Mouse (Mus musculus) MEL (cell line): ENCODE data around the gene Plcb1. TPM values are rescaled to one million over a fixed set of nuclear protein-coding genes. Genes with fewer than 3 reads are reported as not detected.

Source experiments
- DNase-seq: peaks from one replicate; pipeline ENCODE4 v3.0.0; 2011; ENCODE audit warnings: low read depth, low spot score
- H3K27ac ChIP-seq: 2 replicates; pipeline ENCODE4 v1.5.1; 2012; ENCODE audit warnings: low read depth, mild to moderate bottlenecking, control low read depth, low read length, moderate library complexity; ENCODE audit not compliant: control insufficient read depth
- H3K27me3 ChIP-seq, 2 experiments: fragments of 150-350 bp in 1 of 2; sonication (generic) in 1 of 2; 2 replicates each; pipeline ENCODE4 v1.6.1; 2012; ENCODE audit warnings: low read length in 2 of 2, mild to moderate bottlenecking in 2 of 2, improper control_type of control experiment in 1 of 2, moderate library complexity in 1 of 2; ENCODE audit not compliant: insufficient read depth in 2 of 2, control insufficient read depth in 1 of 2
- H3K36me3 ChIP-seq, 2 experiments: 2 replicates each; pipeline ENCODE4 v1.6.1; 2012 to 2014; ENCODE audit warnings: low read length in 2 of 2, improper control_type of control experiment in 1 of 2, inconsistent platforms in 1 of 2, mild to moderate bottlenecking in 1 of 2; ENCODE audit not compliant: insufficient read depth in 2 of 2, control insufficient read depth in 1 of 2
- H3K4me1 ChIP-seq, 2 experiments: fragments of 150-350 bp in 1 of 2; sonication (generic) in 1 of 2; 2 replicates each; pipeline ENCODE4 v1.6.1; 2012; ENCODE audit warnings: low read length in 2 of 2, improper control_type of control experiment in 1 of 2, mild to moderate bottlenecking in 1 of 2; ENCODE audit not compliant: insufficient read depth in 2 of 2, control insufficient read depth in 1 of 2
- H3K4me3 ChIP-seq, 2 experiments: fragments of 150-350 bp in 1 of 2; sonication (generic) in 1 of 2; 2 replicates each; pipeline ENCODE4 v1.5.1; 2012; ENCODE audit warnings: low read depth in 2 of 2, low read length in 2 of 2, mild to moderate bottlenecking in 2 of 2, moderate library complexity in 2 of 2, control low read depth in 1 of 2, improper control_type of control experiment in 1 of 2; ENCODE audit not compliant: control insufficient read depth in 1 of 2, insufficient read depth in 1 of 2
- H3K79me2 ChIP-seq: 2 replicates; pipeline ENCODE4 v1.6.1; 2012; ENCODE audit warnings: mild to moderate bottlenecking, low read length, moderate library complexity; ENCODE audit not compliant: control insufficient read depth, poor library complexity, insufficient read depth
- H3K9ac ChIP-seq: 2 replicates; pipeline ENCODE4 v1.6.1; 2012; ENCODE audit warnings: low read depth, mild to moderate bottlenecking, control low read depth, low read length, moderate library complexity; ENCODE audit not compliant: control insufficient read depth, poor library complexity, severe bottlenecking
- H3K9me3 ChIP-seq: fragments of 150-350 bp; sonication (generic); replicated peaks from 2 replicates; pipeline ENCODE4 v1.6.1; 2012; ENCODE audit warnings: mild to moderate bottlenecking, low read length, improper control_type of control experiment, moderate library complexity; ENCODE audit not compliant: insufficient read depth
- BHLHE40 ChIP-seq: IDR thresholded peaks from 2 replicates; pipeline ENCODE4 v1.6.1; 2012; ENCODE audit warnings: low read depth, mild to moderate bottlenecking, inconsistent platforms, low read length, improper control_type of control experiment, borderline replicate concordance
- CHD1 ChIP-seq: IDR thresholded peaks from 2 replicates; pipeline ENCODE4 v1.6.1; 2012; ENCODE audit warnings: low read depth, mild to moderate bottlenecking, inconsistent platforms, low read length, improper control_type of control experiment
- CHD2 ChIP-seq: IDR thresholded peaks from 2 replicates; pipeline ENCODE4 v1.6.1; 2011; ENCODE audit warnings: low read length, improper control_type of control experiment
- CTCF ChIP-seq, 3 experiments: IDR thresholded peaks in 2 of 3; conservative IDR thresholded peaks in 1 of 3; 2 replicates each; pipeline ENCODE4 v1.5.1; 2011 to 2012; ENCODE audit warnings: low read length in 3 of 3, low read depth in 2 of 3, mild to moderate bottlenecking in 2 of 3, improper control_type of control experiment in 1 of 3, inconsistent platforms in 1 of 3, mixed read lengths in 1 of 3, moderate library complexity in 1 of 3; ENCODE audit not compliant: control insufficient read depth in 1 of 3, insufficient read depth in 1 of 3, poor library complexity in 1 of 3, severe bottlenecking in 1 of 3
- E2F4 ChIP-seq: IDR thresholded peaks from 2 replicates; pipeline ENCODE4 v1.6.1; 2011; ENCODE audit warnings: low read depth, low read length, improper control_type of control experiment, borderline replicate concordance
- ELF1 ChIP-seq: IDR thresholded peaks from 2 replicates; pipeline ENCODE4 v1.6.1; 2014; ENCODE audit warnings: low read depth, mild to moderate bottlenecking, inconsistent platforms, low read length, improper control_type of control experiment, moderate library complexity
- ETS1 ChIP-seq: IDR thresholded peaks from 2 replicates; pipeline ENCODE4 v1.6.1; 2012; ENCODE audit warnings: low read depth, mild to moderate bottlenecking, inconsistent platforms, low read length, improper control_type of control experiment, moderate library complexity
- HCFC1 ChIP-seq: IDR thresholded peaks from 2 replicates; pipeline ENCODE4 v1.6.1; 2012; ENCODE audit warnings: low read depth, mild to moderate bottlenecking, inconsistent platforms, low read length, improper control_type of control experiment, moderate library complexity
- MAZ ChIP-seq: IDR thresholded peaks from 2 replicates; pipeline ENCODE4 v1.6.1; 2012; ENCODE audit warnings: low read depth, mild to moderate bottlenecking, inconsistent platforms, low read length, improper control_type of control experiment
- MEF2A ChIP-seq: IDR thresholded peaks from 2 replicates; pipeline ENCODE4 v1.6.1; 2014; ENCODE audit warnings: low read depth, mild to moderate bottlenecking, inconsistent platforms, low read length, improper control_type of control experiment; ENCODE audit not compliant: poor library complexity, insufficient replicate concordance, severe bottlenecking; ENCODE audit errors: extremely low read depth
- MXI1 ChIP-seq: IDR thresholded peaks from 2 replicates; pipeline ENCODE4 v1.6.1; 2011; ENCODE audit warnings: mild to moderate bottlenecking, low read depth, low read length, improper control_type of control experiment
- MYB ChIP-seq: IDR thresholded peaks from 2 replicates; pipeline ENCODE4 v1.6.1; 2011; ENCODE audit warnings: mild to moderate bottlenecking, low read depth, low read length, improper control_type of control experiment
- MYC ChIP-seq: IDR thresholded peaks from 2 replicates; pipeline ENCODE4 v1.6.1; 2011; ENCODE audit warnings: low read depth, mild to moderate bottlenecking, low read length, improper control_type of control experiment, moderate library complexity
- NELFE ChIP-seq: IDR thresholded peaks from 2 replicates; pipeline ENCODE4 v1.6.1; 2011; ENCODE audit warnings: low read depth, low read length, improper control_type of control experiment
- NRF1 ChIP-seq: IDR thresholded peaks from 2 replicates; pipeline ENCODE4 v1.6.1; 2014; ENCODE audit warnings: low read depth, mild to moderate bottlenecking, inconsistent platforms, low read length, improper control_type of control experiment, moderate library complexity; ENCODE audit not compliant: poor library complexity, insufficient read depth, severe bottlenecking
- POLR2A ChIP-seq, 2 experiments: IDR thresholded peaks; 2 replicates each; pipeline ENCODE4 v1.6.1; 2011 to 2012; ENCODE audit warnings: low read length in 2 of 2, mild to moderate bottlenecking in 2 of 2, control low read depth in 1 of 2, improper control_type of control experiment in 1 of 2, low read depth in 1 of 2, moderate library complexity in 1 of 2; ENCODE audit not compliant: control insufficient read depth in 1 of 2, insufficient read depth in 1 of 2, poor library complexity in 1 of 2
- POLR2AphosphoS2 ChIP-seq: IDR thresholded peaks from 2 replicates; pipeline ENCODE4 v1.6.1; 2011; ENCODE audit warnings: low read length, improper control_type of control experiment
- POLR2AphosphoS5 ChIP-seq: IDR thresholded peaks from 2 replicates; pipeline ENCODE4 v1.6.1; 2012; ENCODE audit warnings: low read depth, borderline replicate concordance, mild to moderate bottlenecking, inconsistent platforms, low read length, moderate library complexity, mixed read lengths
- RCOR1 ChIP-seq: IDR thresholded peaks from 2 replicates; pipeline ENCODE4 v1.6.1; 2012; ENCODE audit warnings: low read depth, mild to moderate bottlenecking, inconsistent platforms, low read length, improper control_type of control experiment
- SIN3A ChIP-seq: IDR thresholded peaks from 2 replicates; pipeline ENCODE4 v1.6.1; 2012; ENCODE audit warnings: low read length, improper control_type of control experiment, inconsistent platforms
- SMC3 ChIP-seq: IDR thresholded peaks from 2 replicates; pipeline ENCODE4 v1.6.1; 2011; ENCODE audit warnings: low read depth, low read length, improper control_type of control experiment
- TAL1 ChIP-seq: IDR thresholded peaks from 2 replicates; pipeline ENCODE4 v1.6.1; 2012; ENCODE audit warnings: mild to moderate bottlenecking, inconsistent platforms, low read length, moderate library complexity, mixed read lengths
- UBTF ChIP-seq: IDR thresholded peaks from 2 replicates; pipeline ENCODE4 v1.6.1; 2012; ENCODE audit warnings: low read depth, mild to moderate bottlenecking, inconsistent platforms, low read length, improper control_type of control experiment, moderate library complexity, borderline replicate concordance; ENCODE audit not compliant: insufficient read depth
- USF1 ChIP-seq: IDR thresholded peaks from 2 replicates; pipeline ENCODE4 v1.6.1; 2014; ENCODE audit warnings: low read depth, mild to moderate bottlenecking, inconsistent platforms, low read length, improper control_type of control experiment, moderate library complexity
- USF2 ChIP-seq, 2 experiments: IDR thresholded peaks; 2 replicates each; pipeline ENCODE4 v1.6.1; 2011 to 2012; ENCODE audit warnings: improper control_type of control experiment in 2 of 2, low read length in 2 of 2, borderline replicate concordance in 1 of 2, inconsistent platforms in 1 of 2, low read depth in 1 of 2, mild to moderate bottlenecking in 1 of 2; ENCODE audit not compliant: insufficient read depth in 1 of 2
- ZKSCAN1 ChIP-seq: IDR thresholded peaks from 2 replicates; pipeline ENCODE4 v1.6.1; 2012; ENCODE audit warnings: low read depth, mild to moderate bottlenecking, inconsistent platforms, low read length, improper control_type of control experiment, moderate library complexity
- ZMIZ1 ChIP-seq: IDR thresholded peaks from 2 replicates; pipeline ENCODE4 v1.6.1; 2012; ENCODE audit warnings: low read depth, mild to moderate bottlenecking, inconsistent platforms, low read length, improper control_type of control experiment, moderate library complexity
- ZNF384 ChIP-seq: IDR thresholded peaks from 2 replicates; pipeline ENCODE4 v1.6.1; 2012; ENCODE audit warnings: low read depth, mild to moderate bottlenecking, inconsistent platforms, low read length, improper control_type of control experiment
- polyA plus RNA-seq, 2 experiments: library from polyadenylated mRNA; stranded (reverse) in 1 of 2; unstranded in 1 of 2; fragments of >175 nt in 1 of 2; fragments of >200 nt in 1 of 2; gene quantifications; 2 replicates each; pipeline versions ENCODE4 v1.2.1 to v1.2.4; 2012; ENCODE audit warnings: low replicate concordance in 2 of 2, low read depth in 1 of 2; ENCODE audit not compliant: insufficient read length in 2 of 2, insufficient read depth in 1 of 2, missing spikeins in 1 of 2
- total RNA-seq: library from RNA; depleted of rRNA; stranded (reverse); fragments of 300-350 nt; gene quantifications from 2 replicates; pipeline ENCODE4 v1.2.3, GENCODE M21; 2012

The Plcb1 gene
- total and polyA plus RNA-seq, 3 experiments, result not detected

- no peak for TF ChIP-seq ZMIZ1
These were observed 29.8 kb upstream of the Plcb1 start (continued) for GRCm38 (mm10) chr2:134756086-134756485.

GRCm38 (mm10) chr2:134761029-134761428 lies 24.8 kb upstream of the Plcb1 start:
- no peak for DNase-seq
- H3K9ac ChIP-seq, result no peak overlapping the region
- peaks cover 0 to 4% of the 10 kb centered on the region in 2 experiments; a peak in 2 of 4 replicates for H3K36me3 ChIP-seq
- no peak for TF ChIP-seq SIN3A
- no peak for TF ChIP-seq MEF2A
- TF ChIP-seq ZMIZ1, result no peak
- TF ChIP-seq MAZ, result no peak
- no peak for TF ChIP-seq ELF1
- no peak for TF ChIP-seq USF2 (IDR thresholded peaks at IDR 0.05; ENCODE audit: borderline replicate concordance in 1 of 2, insufficient read depth in 1 of 2, low read depth in 1 of 2, low read length in 2 of 2)
- no peak for TF ChIP-seq NELFE
- TF ChIP-seq SMC3, result no peak
- TF ChIP-seq CHD1, result no peak
- TF ChIP-seq POLR2A (IDR thresholded peaks at IDR 0.05; ENCODE audit: control insufficient read depth in 1 of 2, insufficient read depth in 1 of 2, low read depth in 1 of 2, low read length in 2 of 2, poor library complexity in 1 of 2), result no peak
- TF ChIP-seq NRF1, result no peak
- TF ChIP-seq POLR2AphosphoS5, result no peak
- TF ChIP-seq MXI1, result no peak
- no peak for TF ChIP-seq TAL1
- no peak for TF ChIP-seq HCFC1
- TF ChIP-seq RCOR1, result no peak
- TF ChIP-seq POLR2AphosphoS2, result no peak
- TF ChIP-seq ETS1, result no peak
- no peak for TF ChIP-seq ZNF384
- no peak overlapping the region for H3K27ac ChIP-seq
- H3K79me2 ChIP-seq, result no peaks in the 10 kb centered on the region
- H3K4me1 ChIP-seq, result peaks cover 3 to 8% of the 10 kb centered on the region in 2 experiments; a peak in 2 of 4 replicates
- no peaks in the 10 kb centered on the region for H3K27me3 ChIP-seq
- H3K9me3 ChIP-seq, result no peaks in the 10 kb centered on the region
- no peak overlapping the region for H3K4me3 ChIP-seq

GRCm38 (mm10) chr2:134763406-134763990 lies 22.4 kb upstream of the Plcb1 start:
- Histone ChIP-seq H3K79me2 (no peaks in the 10 kb centered on the region), H3K4me3 (no peak overlapping the region), H3K36me3 (no peaks in the 10 kb centered on the region), H3K27ac (no peak overlapping the region), H3K9me3 (no peaks in the 10 kb centered on the region), H3K4me1 (no peaks in the 10 kb centered on the region), H3K27me3 (no peaks in the 10 kb centered on the region), H3K9ac (no peak overlapping the region)
- TF ChIP-seq POLR2AphosphoS2 (no peak), MYC (no peak), UBTF (no peak), POLR2A (IDR thresholded peaks at IDR 0.05; ENCODE audit: control insufficient read depth in 1 of 2, insufficient read depth in 1 of 2, low read depth in 1 of 2, low read length in 2 of 2, poor library complexity in 1 of 2) (no peak), HCFC1 (no peak), BHLHE40 (no peak), CHD2 (no peak), TAL1 (no peak), E2F4 (no peak), MYB (no peak), POLR2AphosphoS5 (no peak), ZKSCAN1 (no peak), CTCF (IDR thresholded peaks at IDR 0.05 in 2 of 3, conservative IDR thresholded peaks at IDR 0.05 in 1 of 3; ENCODE audit: control insufficient read depth in 1 of 3, insufficient read depth in 1 of 3, low read depth in 2 of 3, low read length in 3 of 3, poor library complexity in 1 of 3, severe bottlenecking in 1 of 3) (no peak), USF1 (no peak), ELF1 (no peak)
- TF ChIP-seq, all 39 proteins: peak for 0
- no peak for DNase-seq
